Mouse (Mus musculus): ENCODE data around the gene Zfp467.

GRCm38 (mm10) chr6:48395105-48396007, 50.3 kb downstream of the Zfp467 start, which contains the start of gene Krba1:
- TF ChIP-seq CTCF (IDR thresholded peaks at IDR 0.05; ENCODE audit: low read depth): no peak
- no peak for TF ChIP-seq EP300 (IDR thresholded peaks at IDR 0.05; ENCODE audit: low read depth)

Data from heart, postnatal 0 days (tissue).